Mouse (Mus musculus) kidney, adult 18-20 months (tissue): ENCODE data around the gene Ccpg1.

Experiments
- DNase-seq: peaks from one replicate; pipeline ENCODE4 v3.0.0; 2021

Ccpg1 gene

DNA sequence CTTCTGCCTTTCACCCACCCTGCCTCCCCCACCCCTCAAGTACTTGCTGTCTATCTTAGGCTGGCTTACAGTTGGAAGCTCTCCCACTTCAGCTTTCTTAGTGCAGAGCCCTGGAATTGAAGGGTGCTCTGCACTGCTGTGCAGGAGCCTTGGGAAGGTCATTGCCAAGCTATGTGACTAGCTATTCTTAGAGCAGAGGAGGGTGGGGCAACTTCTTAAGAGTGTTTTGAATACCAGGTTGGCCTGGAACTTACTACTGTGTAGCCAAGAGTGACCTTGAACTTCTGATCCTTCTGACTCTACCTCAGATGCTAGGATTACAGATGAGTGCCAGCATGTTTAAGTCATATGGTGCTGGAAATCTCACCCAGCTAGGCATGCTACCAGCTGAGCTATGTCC, 10.9 kb downstream of the Ccpg1 start:
- DNase-seq = no peak

DNA sequence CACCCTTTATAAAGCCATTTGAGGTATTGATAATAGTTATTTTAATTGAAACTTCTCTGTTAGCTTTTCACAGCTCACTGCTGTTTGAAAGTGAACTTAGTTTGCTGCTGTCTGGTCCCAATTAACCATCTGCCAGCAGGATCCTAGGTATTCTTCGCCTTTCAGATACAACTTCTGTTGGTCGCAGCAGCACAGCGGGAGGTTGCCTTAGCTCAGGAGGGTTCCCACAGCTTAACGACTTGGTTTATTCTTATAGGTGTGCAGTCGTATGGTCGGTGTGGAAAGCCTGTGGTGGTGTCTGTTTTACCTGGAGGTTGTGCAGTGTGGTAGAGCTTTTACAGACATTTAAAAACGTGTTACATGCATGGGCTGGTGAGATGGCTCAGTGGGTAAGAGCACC, 11.6 kb downstream of the Ccpg1 start:
- no peak for DNase-seq

DNA sequence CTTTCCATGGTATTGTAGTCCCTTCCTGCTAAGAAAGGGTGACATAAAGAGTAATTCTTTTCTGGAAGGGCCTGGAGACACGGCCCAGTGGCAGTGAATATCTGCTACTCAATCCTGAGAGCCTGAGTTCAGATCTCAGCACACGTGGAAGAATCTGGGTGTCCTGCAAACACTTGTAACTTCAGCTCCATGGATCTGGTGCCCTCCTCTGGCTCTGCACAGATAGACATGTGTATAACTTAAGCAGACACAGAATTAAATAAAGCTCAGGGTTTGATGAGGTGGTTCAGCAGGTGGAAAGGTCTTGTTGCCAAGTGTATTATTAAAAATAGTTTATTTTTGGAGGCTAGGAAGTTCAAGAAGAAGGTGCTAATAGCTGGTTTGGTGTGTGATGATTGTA, 15.3 kb downstream of the Ccpg1 start:
- DNase-seq = no peak

DNA sequence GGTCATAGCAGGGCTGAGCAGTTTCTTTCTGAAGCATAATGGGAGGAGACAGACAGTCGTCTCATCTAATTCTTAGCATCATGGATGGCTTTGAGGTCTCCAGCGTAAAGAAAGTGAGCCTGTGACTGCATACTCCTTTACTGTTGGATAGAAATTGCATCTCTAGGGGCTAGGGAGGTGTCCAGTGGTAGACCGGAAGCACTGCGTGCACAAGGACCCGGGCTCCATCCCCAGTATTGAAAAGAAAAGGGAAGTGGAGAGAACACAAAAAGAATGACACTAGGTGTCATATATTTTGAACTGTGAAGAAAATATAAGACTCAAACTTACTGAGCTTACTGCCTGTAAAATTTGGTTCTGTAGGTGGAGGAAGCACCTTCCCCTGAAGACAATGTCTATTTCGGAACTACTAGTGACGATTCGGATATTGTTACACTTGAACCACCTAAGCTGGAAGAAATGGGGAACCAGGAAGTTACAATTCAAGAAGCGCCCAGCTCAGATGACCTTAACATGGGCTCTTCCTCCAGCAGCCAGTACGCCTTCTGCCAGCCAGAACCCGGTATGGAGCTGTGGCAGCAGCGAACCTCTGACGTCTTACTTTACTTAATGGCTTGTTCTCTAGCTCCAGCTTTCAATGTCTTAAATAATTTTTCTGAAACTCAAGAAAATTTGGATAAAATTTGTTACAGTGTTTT, 16.2 kb downstream of the Ccpg1 start:
- DNase-seq = no peak

DNA sequence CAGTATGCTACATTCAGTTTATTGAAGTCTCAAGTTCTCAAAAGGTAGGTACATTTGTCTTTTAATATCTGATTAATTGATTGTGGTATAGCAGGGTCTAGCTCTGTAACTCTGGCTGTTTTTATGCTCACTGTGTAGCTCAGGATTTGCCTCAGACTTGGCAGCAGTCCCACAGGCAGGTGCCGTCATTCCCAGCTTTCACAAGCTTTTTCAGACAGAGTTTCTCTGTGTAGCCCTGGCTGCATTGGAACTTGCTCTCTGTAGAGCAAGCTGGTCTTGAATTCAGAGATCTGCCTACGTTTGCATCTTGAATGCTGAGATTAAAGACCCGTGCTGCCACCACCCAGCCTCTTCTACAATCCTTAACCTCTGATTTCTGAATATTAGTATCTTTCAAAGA, 16.9 kb downstream of the Ccpg1 start:
- DNase-seq = no peak

DNA sequence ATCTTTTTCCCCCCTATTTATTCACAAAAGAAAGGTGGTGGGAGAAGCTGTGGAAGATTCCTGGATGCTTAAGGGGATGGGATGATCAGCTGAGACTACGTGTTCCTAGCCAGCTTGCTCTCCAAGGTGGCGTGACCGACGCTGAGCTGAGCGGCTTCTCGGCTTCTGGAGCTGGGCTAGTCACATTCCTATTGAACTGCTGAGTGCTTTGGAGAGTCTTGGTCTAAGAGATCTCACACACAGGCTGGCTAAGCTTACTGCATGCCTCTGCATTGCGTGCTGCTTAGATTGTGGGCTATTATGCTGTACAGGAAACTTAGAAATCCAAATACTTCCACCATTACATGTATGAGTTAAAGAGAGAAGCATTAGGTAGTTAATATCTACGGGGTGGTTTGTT, 18.8 kb downstream of the Ccpg1 start:
- no peak for DNase-seq

DNA sequence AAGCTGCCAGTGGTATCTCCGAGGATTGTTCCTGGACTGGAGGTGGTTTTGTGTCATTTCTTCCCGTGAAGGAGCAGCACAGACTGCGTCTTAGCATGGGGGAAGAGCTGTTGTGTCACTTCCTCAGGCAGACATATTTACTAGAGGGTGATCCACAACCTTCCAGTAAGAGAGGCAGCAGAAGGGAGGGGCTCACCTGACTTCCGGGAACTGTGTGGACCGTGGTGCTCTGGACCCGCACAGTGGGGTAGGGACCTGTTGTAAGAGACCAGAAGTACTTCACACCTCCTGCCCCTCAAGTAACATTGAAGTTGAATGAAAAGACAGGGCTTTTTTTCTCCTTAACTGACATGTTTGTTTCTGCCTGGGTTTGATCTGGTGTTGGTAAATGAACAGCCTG, 19.9 kb downstream of the Ccpg1 start:
- DNase-seq = no peak

DNA sequence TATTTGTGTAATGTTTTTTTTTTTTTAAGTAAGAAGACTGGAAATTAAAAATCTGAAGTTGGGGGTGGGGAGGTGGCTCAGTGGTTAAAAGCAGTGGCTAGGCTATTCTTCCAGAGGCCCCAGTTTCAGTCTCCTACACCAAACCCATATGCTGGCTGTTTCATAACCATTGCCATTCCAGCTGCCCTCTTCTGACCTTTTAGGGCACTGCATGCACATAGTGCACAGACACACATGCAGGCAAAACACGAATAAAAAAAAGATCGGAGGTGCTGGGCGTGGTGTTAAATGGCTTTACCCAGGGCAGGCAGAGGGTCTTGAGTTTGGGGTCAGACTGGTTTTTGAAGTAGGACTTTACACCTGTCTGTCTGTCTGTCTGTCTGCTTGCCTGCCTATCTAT, 20.9 kb downstream of the Ccpg1 start:
- DNase-seq = no peak

DNA sequence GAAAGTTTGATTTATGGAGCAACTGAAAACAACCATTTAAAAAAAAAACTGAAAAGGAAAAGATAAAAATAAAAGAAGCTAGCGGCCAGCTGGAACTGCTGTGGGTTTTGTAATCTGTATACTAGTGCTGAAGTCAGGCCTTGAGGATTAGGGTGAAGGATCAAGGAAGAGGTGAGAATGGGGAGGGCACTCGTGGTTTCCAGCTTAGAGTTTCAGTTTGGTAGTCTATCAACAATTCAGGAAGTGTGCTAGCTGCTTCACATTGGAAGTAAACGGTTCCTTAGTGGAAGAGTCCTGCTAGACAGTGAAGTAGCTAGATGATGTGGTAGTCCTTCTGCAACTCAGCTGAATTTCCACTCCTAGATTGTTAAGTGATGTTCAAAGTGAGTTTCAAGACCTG, 23.2 kb downstream of the Ccpg1 start:
- DNase-seq = no peak

DNA sequence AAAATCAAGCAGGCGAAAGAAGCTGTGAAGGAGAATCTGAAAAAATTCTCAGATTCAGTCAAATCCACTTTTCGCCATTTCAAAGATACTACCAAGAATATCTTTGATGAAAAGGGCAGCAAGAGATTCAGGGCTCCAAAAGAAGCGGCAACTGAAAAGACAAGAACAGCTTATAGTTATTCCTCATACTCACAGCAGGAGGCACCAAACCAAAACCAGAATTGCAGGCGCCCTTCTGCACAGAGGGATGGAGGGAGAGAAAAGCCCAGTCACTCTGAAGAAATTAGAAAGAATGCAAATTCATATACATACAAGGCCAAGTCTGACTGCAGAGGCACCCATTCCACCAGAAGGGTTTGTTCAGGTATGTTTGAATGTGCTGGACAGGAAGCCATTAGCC, 27.4 kb downstream of the Ccpg1 start:
- no peak for DNase-seq

DNA sequence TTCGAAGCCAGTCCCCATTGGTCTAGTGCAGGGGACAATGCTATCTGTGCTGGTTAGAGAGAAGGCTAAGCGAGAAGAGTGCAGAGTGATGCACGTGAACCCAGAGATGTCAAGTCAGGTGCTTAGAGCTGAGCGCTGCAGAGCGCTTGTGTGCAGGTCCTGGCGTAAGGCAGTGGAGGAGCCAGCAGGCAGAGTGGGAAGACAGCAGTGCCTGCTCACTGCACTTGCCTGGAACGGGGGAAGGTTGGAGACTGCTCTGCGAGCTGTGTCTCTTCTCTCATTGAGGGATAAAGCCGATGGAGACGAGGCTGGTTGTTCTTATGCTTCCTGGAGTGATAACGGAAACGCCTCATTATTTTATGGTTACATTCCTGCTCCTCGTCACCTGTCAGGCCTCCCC, 29.5 kb downstream of the Ccpg1 start:
- DNase-seq = no peak

DNA sequence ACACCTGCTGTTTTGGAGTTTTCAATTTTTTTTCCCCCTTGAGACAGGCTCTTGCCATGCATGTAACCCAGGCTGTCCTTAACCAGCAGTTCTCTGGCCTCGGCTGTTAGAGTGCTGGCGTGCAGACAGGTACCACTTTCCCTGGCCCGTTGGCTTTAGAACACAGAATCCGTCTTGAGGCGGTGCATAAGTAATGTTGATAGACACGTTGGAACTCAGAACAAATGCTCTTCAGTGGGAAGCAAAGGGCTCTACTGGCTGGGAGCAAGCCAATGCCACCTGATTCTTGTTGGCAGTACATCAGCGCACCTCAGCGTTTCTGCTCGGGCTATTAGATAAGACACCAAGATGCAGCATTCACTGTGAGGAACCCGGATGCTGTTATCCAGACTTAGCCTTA, 34.6 kb downstream of the Ccpg1 start:
- no peak for DNase-seq

DNA sequence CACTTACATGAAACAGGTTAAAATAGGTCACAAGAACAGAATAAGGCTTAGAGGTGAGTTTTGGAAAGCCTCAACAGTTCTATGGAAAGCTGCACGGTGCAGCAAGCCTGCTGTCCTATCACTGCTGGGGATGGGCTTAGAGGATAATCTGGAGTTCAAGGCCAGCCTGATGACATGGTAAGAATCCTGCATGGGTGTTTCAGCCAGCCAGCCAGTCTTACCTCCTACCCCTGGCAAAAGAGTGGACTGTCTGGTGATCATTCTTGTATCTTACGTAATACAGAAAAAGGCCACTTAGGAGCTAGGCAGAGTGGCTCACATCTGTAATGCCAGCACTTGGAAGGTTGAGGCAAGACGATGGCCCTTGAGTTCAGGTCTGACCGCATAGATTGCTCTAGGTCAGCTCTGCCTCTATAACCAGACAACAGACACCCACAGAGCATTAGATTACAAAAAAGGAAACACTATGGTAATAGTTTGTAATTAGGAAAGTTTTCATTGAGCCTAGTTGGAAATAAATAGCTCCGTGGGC, 35.4 kb downstream of the Ccpg1 start:
- DNase-seq = no peak

DNA sequence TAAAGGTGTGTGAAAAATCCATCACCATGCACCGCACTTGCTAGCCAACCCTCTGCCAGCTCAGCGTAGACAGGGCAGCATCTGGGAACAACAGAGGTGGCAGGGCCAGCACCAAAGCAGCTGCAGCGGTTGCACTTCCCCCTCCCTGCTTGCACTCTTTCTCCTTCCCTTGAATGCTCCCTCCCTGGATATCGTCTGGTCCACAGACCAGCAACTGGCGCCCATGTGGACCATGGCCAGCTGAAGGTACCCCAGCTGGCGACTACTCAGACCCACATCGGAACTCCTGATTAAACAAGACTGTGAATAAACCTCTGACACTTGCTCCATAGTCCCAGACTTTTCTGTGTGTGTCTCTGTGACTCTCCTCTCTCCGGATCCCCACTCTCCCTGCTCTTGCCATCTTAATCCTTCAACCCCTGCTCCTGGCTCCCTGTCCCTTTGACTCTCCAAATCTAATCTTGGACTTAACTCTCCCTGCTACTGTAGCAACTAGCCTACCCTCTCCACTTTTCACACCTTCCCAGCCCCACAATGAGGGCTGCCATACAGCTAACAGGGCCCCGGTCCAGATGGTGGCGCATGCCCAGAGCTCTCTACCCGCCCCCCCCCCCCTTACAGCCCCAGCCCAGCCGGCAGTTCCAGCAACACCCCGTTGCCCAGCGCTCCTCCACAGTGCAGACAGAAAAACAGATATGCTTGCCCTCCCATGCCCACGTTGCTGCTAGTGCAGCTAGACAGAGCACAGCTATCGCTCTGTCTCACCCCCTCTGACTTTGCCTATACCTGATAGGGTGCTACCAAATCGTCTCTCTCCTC, 40.8 kb downstream of the Ccpg1 start:
- no peak for DNase-seq

DNA sequence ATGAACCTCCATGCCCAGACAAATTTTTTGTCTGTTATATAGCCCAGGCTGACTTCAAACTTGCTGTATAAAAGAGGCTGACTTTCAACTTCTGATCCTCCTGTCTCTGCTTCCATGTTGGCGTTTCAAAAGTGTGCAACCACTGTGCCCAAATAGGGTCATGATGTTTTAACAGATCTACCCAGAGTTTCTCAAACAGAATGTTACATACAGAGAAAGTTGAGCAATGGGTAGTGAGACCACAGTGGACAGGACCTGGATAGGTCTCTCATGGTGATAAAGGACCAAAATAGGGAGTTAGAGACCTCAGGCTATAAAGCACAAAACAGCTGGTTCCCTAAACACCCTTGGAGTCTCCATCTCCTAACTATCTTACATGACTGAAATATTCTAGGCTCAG, 45.2 kb downstream of the Ccpg1 start:
- no peak for DNase-seq

DNA sequence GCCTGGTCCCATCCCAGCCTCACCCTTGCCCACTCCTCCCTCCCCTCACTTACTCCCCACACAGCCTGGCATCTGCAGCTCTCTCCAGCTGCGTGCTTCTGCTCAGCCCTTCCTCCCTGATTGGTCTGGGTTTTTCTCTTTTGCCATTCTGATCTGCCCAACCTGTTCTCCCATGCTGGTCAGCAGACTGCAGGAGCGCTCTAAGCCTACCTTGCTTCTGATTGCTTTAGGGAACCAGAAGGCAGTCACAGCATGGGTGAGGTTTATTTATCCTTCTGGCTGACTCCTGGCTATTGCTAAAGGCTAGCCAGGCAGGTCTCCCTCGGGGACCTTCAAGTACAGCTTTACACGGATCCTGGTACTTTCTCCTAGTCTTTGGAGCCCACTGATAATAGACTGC, 46.2 kb downstream of the Ccpg1 start:
- no peak for DNase-seq

DNA sequence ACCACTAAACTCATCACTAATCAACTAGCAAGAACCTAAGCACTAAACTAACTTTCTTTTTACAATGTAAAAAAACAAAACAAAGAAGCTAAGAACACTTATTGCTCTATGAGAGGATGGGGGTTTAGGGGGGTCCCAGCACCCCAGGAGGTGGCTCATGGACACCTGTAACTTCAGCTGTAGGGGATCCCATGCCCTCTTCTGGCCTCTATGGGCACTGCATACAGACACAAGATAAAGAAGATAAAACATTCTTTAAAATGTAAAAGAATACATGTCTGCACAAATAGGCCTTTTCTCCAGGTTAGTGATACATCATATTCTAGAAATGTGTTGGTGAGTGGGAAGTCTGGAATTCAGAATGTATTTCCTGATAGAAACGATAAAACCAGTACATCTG, 48.2 kb downstream of the Ccpg1 start:
- DNase-seq = no peak

DNA sequence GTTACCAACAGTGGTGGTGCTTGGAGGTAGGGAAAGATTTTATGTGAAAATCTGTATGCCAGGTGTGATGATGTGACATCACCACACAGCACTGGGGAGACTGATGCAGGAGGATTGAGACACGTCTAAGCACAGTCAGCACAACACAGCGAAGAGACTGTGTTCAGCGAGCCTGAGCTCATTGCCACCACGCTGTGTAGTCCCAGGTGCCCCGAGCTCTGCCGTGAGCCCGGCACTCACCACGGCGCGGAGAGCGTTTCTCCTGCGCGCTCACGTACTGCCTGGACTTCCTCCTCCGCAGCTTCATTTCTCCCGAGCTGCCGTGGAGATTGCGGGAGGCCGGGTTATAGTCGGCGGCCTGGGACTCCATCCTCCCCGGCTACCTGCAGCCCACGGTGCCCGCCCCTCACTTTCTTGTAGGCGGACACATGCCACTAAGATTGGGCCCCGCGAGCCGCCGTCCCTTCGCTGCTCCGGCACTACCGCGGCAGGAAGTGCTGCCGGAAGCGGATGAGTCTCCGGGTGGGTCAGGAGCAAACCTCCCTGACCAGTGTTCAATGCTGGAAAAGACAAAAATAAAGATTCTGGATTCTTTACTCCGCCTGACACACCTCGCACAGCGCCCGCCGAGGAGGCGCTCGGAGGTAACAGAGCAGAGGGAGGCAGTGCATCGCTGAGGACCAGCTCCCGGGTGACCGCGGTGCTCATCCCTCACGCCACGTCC, 54.2 kb downstream of the Ccpg1 start:
- DNase-seq = peak; percentile 95

DNA sequence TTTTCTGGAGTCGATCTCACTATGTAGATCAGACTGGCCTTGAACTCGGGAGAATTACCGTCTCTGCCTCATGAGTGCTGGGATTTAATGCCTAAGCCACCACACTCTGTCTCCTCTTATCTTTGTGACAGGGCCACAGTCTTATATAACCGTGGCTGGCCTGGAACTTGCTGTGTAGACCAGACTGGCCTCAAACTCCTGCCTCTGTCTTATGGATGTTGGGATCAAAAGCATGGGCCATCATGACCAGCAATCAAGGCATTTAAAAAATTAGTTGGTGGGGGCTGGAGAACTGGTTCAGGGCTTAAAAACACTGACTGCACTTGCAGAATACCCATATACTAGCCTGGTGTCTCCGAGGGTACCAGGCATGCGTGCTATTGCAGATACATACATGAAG, 54.9 kb downstream of the Ccpg1 start, which contains the start of gene Pigb:
TSS of gene Pigb (minus strand) at position 299 of the 400 bp plus-strand sequence.
- DNase-seq = peak; percentile 7

DNA sequence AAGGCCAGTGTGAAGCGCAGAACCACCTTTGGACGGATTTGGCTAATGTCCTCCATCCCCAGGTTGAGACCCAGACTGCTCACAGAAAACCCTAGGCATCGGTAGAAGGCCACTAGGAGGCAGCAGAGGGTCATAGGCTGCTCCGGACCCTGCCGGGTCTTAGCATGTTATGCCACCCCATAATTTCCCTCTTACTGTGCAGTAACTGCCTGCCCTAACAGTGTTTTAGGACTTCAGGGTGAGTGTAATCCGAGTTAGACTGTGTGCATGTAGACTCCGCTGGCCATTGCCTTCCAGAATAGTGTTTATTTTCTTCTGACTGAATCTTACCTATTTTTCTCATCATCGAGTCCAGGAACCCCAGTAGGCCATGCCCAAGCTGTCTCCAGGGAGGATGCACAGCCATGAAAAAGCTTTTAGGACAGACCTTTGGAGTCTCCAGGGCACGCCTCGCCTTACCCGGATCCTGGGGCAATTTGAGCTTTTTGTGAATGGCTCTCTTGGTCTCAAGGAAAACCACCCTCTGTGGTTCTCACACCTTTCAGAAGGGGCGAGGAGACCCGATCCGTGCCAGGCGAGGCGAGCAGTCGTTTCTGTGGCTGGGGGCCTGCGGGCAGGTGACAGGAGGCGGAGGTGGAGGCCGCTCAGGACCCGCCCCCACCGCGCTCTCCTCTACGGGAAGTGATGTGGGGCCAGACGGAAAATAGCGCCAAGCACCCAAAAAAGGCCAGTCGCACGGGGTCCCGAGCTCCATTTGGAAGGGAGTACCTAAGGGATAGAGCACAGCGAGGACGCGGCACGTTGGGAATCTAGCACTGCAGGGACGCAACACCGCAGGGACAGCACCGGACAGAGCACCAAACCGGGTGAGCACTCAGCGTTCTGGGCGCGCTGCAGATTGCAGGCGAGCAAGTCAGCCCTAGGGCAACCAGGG, 59.2 kb downstream of the Ccpg1 start, which contains the start of gene Rab27a:
TSS of gene Rab27a (plus strand) at position 709 of the 934 bp plus-strand sequence.
- DNase-seq = peak; percentile 88

DNA sequence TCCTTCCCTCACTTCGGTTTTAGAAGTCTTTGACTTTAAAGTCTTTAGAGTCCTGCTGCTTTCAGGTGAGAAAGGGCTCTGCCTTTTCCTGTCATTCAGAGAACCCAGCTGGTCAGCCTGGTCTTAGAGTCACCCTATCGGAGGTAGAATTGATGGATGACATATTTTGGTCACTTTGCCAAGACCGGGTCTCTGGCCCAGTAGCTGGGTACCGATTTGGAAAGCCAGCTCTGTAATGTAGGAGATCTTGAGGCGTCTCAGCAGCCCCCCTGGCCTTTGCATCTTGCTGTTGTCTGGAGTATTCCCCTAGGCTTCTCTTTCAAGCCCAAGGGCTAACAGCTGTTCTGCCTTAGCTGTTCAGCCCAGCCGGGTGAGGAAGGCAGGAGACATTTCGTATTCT, 60.0 kb downstream of the Ccpg1 start:
- DNase-seq = peak; percentile 16

DNA sequence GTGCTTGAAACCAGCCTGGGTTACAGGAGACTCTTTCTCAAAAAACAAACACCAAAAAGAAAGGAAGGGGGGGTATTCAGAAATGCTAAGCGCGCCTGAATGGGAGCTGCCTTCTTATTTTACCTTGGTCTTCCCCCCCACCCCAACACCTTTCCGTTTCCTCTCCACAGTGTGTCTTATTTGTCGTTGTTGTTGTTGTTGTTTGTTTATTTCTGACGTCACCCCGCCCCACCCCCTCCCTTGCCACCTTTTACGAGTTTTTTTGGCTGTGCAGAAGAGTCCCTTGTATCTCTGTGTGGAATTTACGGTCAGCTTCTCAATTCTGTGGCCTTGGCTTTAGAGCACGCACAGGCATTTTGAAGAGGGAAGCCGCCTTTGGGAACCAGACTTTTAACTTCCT, 60.5 kb downstream of the Ccpg1 start:
- no peak for DNase-seq
